Mouse (Mus musculus) megakaryocyte, adult 5-6 weeks (primary cell): ENCODE measurements around the gene Carmil3. TPM values are rescaled to one million over a fixed set of nuclear protein-coding genes. Genes with fewer than 3 reads are reported as not detected.

Experiments used
- ATAC-seq: 2 replicates; pipeline ENCODE4 v1.8.0; 2016; ENCODE audit warnings: mild to moderate bottlenecking, inconsistent platforms; ENCODE audit not compliant: poor library complexity, severe bottlenecking
- total RNA-seq, 2 experiments: library from RNA; stranded (forward) in 1 of 2; stranded (reverse) in 1 of 2; fragments of 153-499, 151-499 nt in 1 of 2; fragments of 221-1000, 200-1000 nt in 1 of 2; gene quantifications; 2 replicates each; pipeline versions ENCODE4 v1.2.3 to v1.2.4; 2015 to 2017

Gene Carmil3
- total RNA-seq (2015) = 0.16 and 1.5 TPM in 2 replicates
- 0.15 TPM in 1 of 2 replicates, not detected in the other for total RNA-seq (2017)

DNA sequence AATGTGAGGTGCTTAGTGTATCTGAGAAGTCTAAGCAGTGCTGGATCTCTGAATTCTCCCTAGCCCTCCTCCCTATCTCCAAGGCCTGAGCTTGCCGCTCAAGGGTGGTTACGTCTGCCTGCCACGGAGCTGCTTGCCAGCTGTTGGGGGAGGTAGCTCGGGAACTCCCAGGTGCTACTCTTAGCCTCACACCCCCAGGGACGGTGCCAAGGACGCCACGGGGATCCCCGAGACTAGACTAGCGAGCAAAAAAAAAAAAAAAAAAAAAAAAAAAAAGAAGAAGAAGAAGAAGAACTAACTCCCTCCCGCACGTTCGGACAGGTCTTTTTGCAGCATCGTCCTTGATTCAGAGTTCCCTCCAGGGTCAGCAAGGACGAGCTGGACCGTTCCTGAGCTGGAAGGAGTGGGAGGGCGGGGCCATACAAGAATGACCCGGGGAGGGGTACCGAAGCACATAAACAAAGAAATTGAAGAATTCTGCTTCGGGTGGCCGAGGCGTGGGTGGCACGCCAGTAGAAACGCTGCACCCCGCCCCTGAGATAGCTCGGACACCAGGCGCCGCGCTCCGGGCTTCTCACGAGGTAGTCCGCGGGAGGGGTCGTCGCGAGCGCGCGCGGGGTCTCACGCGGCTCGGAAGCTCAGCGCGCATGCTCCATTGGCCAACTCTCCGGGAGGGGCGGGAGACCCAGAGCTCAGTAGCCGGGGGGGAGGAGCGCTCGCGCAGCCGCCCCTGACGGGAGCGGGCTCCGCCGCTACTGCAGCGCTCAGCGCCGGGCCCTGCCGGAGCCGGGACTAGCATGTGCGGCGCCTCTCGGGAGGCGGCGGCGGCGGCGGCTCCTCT lies at the start of gene Carmil3:
Carmil3 (plus strand) TSS at position 291 of the 841 bp plus-strand sequence.
- peak; percentile 43 for ATAC-seq

DNA sequence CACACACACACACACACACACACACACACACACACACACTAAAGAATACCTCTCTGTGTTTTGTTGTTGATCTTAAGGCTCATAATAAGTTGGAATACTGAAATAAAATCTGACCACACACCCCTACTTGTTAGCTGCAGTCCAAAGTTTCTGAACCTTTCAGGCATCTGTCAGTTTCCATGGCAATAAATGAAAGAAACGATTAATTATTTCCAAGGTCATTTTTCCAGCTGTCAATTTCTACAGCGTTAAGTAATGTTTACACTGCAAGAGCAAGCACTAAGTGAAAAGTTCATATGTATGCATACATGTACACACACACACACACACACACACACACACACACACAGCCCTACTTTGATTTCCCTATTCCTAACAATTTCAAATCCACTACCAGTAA lies 32.8 kb upstream of the Carmil3 start:
- no peak for ATAC-seq

DNA sequence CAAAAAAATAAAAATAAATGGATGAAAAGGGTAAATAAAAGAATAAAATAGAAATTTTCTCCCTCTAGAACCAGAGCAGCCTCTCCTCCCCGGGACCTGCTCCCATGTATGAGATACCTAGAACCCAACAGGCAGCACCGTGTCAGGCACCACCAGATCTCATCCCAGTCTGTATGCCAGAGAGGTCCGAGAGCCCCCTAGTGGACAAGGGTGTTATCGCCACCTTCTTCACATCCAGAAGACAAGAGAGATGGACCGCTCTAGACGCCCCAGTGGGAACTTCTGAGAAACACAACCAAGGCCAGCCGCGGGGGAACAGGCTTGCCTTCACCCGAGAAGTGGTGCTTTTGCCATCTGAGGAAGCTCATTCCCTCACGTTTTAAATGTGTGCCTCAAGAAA lies 32.2 kb upstream of the Carmil3 start:
- ATAC-seq = peak; percentile 95

DNA sequence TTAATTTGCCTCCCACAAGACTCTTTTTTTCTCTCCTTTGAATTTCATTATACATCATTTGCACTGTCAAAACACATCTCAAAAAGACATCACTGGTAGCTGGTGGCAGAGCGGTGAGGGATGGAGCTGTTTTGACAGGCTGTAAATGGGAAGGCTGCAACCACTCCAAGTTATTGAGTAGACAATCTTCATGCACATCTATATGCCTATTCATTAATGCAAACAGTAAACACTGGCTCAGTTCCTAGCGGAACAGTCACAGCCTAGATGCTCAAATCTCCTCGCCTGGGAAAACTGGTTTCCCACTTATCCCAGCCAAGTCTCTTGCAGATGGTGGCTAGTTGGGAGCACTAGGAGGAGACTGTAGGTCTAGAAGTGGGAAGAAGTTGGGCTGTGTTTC lies 31.7 kb upstream of the Carmil3 start:
- ATAC-seq = no peak

DNA sequence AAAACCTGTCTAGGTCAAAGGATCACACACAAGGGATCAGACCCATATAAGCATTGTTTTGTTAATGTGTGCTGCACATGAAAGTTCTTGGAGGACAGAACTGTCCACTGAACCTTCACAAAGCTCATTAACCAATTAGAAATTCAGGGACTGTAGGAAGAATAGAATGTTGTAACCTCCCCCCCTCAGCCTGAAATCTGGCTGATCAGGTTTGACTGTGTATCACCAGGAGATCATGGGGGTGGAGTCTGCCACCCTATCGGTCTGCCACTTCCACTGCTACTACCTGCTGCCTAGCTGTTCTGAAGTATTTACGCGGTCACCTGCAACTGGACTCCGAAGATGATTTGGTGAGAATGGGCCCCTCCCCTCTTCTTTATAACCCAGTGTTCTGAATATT lies 30.7 kb upstream of the Carmil3 start:
- ATAC-seq = no peak

DNA sequence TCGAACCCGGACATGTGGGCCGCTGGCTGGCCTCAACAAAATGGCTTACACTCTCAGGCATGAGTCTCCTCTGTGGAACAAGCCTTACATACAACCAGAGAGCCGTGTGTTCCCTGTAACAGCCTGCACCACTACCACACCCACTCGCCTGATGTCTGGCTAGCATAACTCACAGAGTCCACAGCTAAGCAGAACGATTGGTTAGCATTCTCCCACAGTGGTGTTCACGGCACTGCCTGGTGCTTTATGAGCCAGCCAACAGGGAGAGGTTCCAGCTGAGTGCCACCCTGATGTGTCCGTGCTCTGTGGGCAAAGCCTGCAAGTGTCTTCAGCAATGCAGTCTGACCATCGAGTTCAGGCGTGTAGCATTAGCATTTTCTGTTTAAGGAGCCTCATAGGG lies 30.2 kb upstream of the Carmil3 start:
- no peak for ATAC-seq

DNA sequence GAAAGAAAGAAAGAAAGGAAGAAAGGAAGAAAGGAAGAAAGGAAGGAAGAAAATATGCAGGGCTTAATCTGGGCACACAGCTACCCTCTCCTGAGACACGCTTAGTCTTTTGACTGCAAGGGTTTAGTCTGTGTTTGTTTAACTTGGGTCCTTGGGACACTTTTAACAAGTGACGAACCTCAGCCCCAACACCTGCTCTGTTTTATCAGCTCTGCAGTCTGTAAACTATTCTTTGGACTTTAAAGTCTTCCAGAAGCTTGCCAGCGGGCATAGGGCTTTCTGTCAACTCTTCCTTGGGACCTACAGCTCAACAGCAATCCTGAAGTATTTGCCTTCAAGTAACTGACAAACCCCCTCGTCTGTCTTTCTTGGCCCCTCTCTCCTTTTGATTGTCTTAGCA lies 28.7 kb upstream of the Carmil3 start:
- no peak for ATAC-seq

DNA sequence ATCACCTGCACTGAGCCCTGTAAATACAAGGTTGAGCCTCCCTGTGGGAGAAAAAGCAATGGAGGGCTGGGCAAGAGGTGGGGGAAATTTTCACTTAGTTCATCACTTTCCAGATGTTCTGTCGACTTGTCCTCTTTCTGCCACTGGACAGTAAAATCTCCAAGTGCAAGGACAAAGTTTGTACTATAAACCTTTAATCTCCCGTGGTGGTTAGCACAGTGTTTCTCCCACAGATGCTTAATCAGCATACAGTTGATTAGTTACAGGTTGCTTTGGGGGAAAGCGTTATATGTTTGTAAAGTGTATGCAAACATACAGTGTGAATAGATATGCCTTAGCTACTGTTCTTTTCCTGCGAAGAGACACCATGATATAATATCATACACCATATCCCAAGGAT lies 24.0 kb upstream of the Carmil3 start:
- no peak for ATAC-seq

DNA sequence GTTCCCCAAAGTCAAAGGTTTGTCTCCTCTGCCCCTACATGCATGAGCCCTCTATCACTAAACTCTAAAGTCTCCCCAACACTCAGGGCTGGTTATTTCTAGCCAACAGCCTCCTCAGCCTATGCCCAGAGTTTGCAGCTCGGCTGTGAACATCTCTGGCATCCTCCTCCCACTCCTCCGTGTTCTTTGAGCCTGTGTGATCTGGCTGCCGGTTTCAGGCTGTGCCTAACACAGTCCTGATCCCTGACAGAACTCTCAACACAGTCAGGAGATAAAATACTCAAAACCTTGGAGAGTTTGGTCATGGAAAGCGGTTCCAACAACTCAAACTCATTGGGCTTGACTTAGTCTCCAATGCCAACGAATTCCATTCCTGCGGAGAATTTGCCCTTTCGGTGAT lies 23.3 kb upstream of the Carmil3 start:
- no peak for ATAC-seq

DNA sequence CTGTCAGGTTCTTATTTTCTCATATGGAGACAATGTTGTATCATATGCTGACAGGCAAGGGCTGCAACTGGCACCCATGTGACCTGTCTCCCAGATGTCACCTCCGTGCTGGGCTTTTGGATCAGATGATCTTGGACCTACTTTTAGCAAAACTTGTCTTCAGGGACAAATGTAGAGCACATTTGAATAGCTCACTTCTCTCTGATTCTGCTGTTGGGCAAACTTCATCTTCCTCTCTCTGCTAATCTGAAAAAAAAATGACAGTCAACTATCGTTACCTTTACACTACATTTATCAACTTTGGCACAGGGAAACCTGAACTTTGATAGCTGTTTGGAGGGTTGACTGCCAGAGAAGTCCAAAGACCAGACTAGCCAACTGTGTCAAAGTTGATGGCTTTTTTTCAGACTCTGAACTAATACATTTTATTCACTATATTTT lies 22.1 kb upstream of the Carmil3 start:
- no peak for ATAC-seq

DNA sequence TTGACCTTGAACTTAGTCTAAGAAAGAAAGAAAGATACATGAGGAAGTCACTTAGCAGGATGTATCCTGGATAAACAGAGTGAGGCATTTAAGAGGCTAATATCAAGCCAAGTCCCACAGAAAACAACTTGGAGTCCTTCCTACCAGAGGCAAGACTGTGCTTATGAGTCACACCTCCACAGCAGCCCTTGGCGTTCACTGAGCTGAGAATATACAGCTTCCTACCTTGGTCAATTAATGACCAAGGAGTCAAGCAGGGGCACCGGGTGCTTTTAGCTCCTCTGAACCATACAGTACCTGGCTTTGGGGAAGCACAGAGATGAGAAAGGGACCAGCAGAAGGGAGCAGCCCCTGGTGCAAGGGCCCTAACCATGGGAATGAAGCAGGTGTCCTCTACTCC lies 21.4 kb upstream of the Carmil3 start:
- no peak for ATAC-seq

DNA sequence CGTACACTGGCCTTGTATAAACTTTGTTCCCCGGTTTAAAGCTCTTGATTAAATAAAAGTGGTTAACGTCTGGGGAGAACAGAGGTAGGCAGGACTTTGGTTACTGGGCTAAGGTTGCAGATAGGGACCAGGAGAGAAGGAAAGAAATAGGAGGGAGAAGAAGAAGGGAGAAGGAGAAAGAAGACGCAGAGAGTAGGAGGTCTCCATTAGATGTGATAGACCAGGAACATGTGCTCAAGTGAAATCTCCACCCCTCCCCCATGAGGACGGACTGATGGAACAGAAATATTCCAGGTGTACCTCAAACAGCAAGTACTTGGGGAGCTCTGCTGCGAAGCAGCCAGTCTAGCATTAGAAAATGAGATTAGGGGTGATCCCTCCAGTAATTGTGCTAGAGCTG lies 20.6 kb upstream of the Carmil3 start:
- ATAC-seq = no peak

DNA sequence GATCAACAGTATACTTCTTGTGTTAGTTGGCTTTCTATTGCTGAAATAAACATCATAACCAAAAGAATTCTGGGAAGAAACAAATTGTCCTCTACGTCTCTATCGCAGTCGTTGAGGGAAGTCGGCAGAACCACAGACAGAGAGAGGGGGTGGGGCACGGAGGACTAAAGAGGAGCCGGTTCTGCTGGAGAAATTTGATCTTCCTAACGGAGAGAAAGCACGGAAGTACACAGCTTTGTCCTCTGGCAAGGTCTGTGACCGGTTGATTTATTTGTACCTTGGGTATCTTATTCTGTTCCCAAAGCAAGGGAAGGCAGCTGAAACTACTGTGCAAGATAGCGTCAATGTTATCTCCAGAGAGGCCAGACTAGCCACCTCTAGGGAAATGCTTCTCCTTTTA lies 19.6 kb upstream of the Carmil3 start:
- no peak for ATAC-seq

DNA sequence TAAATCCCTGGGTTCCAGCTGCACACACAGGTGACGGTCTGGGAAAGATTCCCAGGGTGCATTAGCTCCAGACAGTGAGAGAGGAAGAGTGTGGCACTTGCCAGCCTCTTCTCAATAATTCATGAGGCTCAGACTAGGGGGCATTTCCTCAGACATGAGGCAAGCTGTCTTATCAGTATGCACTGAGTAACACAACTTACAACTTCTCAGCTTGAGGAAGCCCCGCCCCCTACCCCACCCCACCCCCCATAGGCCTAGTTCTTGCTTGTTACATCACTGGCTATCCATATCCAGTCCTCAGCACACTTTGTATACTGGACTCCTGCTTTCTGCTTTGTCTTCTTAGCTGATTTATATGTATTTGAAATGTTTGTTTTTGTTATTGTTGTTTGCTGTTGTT lies 14.8 kb upstream of the Carmil3 start:
- no peak for ATAC-seq

DNA sequence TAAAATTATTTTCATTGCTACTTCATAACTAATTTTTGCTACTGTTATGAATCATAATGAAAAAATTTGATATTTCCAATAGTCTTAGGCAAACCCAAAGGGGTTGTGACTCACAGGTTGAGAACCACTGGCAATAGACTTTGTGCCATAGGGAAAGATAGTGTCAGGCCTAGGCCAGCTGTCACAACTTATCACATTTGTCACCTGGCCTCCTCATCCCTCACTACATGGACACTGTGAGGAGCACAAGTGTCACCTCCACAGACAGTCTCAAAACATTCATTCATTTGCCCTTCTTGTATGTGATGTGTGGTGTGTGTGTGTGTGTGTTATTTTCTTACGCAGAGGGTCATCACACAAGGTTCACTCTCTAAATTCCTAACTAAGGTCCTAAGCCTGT lies 13.0 kb upstream of the Carmil3 start:
- ATAC-seq = no peak

DNA sequence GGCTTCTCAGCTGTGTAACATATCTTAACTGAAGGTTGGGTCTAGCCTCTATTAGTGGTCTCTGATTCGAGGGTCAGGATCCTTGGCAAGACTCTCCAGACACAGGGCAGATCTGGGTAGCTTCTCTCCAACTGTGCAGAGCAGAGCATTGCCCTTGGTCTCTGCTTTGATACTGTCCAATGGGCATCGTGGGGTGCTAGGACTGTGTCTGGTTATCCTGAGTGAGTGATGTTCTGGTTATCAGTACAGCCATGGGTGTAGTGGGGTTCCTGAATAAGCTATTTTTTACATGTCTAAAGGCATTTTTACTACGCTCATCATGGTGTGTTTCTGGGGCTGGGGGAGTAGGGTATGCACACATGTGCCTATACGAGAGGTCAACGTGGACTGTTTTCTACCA lies 12.6 kb upstream of the Carmil3 start:
- ATAC-seq = no peak

DNA sequence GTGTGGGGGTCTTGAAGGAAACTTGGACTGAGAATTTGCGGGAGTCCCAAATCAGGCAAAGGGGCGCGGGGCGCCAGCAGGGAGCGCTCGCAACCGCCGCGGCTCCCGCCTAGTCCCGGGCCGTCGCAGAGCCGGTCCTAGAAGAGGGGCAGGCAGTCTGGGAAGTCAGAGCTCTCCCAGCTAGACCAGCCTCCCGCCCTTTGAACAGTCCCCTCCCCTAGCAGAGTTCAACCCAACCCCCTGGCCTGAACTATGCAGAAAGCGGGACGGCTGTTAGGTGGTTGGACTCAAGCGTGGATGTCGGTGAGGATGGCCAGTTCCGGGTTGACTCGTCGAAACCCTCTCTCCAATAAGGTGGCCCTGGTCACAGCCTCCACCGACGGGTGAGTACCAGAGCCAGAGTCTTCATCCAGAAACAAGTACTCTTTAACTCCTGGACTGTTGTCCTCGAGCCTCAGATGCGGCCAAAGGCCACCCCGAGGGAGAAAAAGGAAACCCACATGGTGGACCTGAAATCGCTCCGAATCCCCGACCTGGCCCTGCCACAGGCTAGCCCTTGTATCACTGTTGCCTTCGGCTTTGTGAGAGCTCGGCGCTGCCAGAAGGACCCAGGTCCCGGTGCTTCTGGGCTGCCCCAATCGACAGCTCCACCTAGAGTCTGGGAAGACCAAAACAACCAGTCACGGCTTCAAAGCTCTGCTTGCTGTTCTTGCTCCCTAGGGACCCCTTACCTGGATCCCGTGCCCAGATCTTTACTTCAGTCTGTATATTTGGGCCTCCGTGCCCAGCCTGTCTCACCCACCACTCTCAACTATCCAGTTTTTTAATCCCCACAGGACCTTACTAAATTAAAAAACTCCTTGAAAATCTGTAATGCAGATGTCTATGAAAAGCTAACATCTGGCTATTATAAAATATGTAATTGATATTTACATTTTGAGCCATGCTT lies 11.5 kb upstream of the Carmil3 start, which contains the start of gene Dhrs4:
Dhrs4 (plus strand) TSS at position 108 of the 949 bp plus-strand sequence.
- peak; percentile 88 for ATAC-seq

DNA sequence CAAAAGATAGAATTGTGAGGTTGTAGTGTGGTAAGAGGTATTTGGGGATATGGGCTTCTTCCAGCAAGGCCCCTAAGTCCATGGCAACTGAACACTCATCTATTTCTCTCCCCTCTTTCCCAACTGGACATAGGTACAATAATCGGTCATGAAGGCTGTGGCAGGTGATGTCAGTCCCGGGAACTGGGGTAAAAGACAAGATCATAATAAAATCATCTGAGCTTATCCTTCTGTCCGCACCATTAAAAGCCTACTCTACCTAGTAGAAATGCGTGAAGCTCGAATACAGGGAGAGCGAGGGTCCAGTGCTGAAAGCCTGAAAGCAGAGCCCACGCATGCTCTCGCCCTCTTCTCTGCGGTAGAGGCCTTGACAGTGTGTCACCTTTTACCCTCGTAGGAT lies 10.8 kb upstream of the Carmil3 start:
- no peak for ATAC-seq

DNA sequence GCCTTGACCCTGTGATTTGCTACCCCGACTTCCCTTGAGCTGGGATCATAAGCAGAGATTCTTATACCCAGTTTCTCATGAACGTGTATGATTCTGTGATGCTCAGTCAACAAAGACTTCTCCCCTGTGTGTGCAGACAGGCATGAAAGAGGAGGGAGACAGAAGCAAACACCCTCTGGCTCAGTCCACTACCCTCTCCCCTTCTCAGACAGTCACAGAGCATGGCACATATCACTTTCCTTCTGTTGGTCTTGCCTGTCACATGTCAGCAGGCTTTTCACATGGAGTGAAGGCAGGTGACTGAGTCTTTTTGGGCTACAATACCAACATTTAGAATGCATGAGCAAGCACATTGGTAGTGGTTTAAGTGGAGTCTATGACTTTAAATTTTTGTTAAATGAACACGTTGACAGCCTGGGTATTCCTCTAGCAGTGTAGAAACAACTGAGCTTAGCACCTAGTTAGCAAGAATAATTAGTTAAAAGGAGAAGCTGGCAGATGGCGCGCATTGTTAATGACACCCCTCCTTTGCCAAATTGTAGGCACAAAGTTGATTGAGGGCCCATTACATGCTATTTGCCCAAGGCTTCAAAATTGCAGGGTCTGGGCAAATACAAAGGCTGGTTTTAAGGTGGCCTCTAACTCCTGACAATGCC lies 5.9 kb upstream of the Carmil3 start:
- ATAC-seq = no peak

DNA sequence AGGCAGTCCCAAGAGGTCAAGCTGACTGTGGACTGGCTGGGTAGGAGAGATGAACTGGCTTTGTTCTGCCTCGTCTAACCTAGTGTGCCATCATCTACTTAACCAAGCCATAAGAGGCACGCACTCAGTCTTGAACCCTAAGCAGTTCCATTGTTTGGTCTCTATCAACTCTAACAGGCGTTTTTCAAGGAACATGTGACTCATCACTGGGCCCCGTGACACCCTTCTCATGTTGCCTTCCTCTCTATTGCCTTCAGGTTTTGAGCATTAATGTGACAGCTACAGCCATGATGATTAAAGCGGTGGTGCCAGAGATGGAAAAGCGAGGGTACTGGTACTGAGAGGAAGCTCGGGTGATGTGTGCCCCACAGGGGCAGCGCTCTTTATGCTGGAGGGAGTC lies 3.6 kb upstream of the Carmil3 start:
- no peak for ATAC-seq

DNA sequence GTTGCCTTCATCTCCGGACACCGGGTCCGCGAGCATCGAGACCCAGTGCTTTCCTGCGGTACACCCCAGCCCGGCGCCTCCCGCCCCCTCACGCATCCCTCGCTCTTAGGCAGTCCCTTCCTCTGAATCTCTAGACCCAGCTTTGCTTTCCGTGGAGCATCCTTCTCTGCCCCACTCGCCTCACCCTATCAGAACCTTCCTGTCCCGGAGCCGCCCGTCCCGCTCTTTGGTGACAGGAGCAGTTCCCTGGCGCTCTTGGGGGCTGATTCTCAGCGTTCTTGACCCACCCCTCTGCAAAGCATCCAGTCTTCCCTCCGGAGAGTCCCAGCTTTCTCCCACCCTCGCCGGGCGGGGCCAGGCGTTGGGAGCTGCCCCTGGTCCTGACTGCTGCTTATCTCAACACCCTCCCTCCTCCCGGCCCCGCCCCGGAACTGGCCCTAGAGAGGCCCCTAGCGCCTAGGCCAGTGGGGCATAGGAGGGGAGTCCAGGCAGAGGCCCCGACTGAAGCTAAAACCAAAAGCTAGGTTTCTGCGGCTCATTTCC lies 911 bp downstream of the Carmil3 start:
- peak; percentile 73 for ATAC-seq
